Mouse (Mus musculus): Measurements from ENCODE around the gene Efhd1.

Gene Efhd1

DNA sequence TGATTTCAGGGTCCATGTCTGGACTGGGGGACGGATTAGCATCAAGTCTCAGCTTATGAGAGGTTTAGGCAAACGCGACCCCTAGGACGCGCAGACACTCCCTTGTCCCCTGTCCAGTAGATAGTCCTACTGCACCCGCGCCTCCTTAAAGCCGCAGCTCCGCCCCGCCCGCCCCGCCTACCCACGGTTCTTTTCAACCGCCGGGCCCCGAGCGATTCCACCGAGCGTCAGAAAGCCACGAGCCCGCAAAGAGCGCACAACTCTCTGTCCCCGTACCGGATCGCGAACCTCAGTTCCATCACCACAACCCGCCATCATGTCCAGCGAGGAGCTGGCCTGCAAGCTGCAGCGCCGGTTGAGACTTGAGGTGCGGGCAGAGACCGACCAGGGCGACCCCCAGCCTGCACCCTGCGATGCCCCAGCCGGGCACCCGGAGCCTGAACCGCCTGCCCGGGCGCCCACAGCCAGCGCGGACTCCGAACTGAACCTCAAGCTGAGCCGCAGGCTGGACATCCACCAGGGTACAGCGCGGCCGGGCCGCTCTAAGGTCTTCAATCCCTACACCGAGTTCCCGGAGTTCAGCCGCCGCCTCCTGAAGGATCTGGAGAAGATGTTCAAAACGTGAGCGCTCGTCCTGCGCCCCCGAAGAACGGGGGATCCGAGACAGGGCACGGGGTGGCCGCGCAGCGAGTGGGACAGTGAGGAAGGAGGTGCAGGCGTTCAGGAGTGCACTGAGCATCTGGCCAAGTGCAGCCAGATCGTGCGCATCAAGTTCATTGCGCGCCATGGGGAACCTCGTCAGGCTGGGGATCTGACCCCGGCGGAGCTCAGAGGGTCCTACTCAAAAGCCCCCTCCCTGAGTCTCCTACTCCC, at the start of gene Efhd1:
Gene Efhd1 (plus strand): TSS at position 230 of the 873 bp plus-strand sequence.
- no peak for DNase-seq (ENCODE audit: low spot score in 2 of 2)

DNA sequence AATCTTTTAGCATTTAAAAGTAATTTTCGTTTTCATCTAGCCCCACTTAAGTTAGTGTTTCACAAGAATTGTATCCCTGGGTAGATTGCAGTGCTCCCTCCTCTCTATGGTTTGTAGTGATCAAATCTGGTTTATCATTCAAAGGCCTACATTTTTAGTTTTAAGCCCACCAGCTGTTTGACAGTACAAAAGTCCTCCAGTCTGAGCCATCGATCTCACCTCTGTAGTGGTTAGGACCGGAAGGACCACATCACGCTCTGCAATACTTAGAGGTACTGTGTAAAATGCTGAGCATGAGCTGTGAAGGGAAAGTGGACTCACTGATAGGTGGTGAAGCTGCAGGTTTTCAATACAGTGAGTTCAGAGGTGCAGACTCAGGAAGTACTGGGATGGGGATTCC, 49.4 kb upstream of the Efhd1 start:
- DNase-seq (ENCODE audit: low spot score in 2 of 2), result no peak

DNA sequence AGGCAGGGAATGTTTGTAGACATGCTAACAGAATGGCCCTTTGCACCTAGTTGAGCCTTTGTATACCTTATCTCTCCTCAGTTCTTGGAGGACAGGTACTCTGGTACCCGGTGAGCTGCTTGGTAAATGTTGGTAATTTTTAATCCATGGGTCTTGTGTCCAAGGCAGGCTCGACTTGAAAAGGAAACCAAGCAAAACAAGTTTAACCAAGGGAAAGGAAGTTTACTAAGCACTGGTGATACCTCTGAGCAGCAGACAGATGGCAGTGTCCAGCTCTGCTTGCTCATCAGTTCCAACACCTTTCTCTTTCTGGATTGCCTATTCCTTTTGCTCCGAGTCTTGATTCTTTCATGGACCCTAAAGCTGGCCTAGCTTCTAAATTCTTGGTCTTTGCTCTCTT, 46.2 kb upstream of the Efhd1 start:
- peak in 1 of 2 experiments; percentile 14 for DNase-seq (ENCODE audit: low spot score in 2 of 2)

DNA sequence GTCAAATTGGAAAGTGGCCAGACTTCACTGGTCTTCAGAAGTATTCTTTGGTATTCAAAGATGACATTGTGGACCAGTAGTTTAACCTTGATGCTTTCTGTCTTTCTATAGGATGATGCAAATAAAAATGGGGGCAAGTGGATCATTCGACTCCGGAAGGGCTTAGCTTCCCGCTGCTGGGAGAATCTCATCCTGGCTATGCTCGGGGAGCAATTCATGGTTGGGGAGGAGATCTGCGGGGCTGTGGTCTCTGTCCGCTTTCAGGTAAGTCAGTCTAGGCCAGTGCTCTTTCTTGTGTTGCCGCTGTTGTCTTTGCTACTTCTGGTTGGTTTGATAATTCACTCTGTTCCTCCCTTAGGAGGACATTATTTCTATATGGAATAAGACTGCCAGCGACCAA, 38.4 kb upstream of the Efhd1 start:
- no peak for DNase-seq (ENCODE audit: low spot score in 2 of 2)

DNA sequence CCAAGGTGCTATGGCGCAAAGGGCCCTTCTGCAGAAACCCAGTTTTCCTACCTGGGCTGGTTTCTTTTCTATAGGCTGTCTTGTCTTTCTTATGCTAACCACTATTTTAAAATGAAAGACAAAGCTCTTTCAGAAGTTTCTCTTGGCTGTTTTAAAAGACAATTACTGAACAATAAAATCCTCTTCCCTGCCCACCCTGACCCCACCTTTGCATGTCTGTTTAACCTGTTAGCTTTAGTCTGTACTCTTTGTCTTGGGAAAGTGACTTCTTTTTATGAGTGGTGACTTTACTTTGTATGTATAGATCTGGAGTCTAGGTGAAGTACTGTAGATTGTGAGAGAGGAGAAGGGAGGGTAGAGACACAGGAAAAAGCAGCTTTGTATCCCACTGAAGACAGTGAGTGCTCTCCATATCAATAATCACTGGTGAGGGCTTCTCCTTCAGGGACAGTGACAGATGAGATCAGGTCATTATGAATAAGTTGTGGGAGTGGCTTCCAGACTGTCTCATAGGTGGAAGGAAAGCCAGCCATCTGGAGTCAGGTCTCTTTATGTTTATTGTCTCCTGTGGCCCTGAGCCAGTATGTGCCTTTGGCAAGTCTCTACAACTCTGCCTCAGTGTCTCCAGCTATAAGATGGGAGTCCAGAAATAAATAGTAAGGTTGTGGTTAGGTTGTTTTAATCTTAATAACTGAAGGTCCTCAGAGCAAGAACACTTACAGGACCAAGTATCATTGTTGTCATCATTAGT, 37.6 kb upstream of the Efhd1 start:
- DNase-seq (ENCODE audit: low spot score in 2 of 2), result no peak

DNA sequence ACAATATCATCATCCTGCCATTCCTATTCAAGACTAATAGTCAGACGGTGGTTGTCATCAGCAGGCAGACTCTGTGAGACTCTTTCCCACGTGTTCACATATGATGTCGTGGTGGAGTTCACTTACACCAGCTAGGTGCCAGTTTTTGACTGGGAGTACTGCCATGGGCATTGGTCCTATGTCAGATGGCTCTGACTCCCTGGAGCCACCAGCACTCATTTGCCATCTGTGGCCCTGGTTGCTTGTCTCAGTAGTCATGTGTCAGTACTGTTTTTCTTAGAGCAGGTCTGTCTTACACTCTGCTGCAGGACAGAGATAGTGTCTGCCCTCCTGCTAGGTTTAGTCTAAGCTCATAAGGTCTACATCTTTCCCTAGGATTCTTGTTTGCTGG, 37.0 kb upstream of the Efhd1 start:
- DNase-seq (ENCODE audit: low spot score in 2 of 2), result no peak

DNA sequence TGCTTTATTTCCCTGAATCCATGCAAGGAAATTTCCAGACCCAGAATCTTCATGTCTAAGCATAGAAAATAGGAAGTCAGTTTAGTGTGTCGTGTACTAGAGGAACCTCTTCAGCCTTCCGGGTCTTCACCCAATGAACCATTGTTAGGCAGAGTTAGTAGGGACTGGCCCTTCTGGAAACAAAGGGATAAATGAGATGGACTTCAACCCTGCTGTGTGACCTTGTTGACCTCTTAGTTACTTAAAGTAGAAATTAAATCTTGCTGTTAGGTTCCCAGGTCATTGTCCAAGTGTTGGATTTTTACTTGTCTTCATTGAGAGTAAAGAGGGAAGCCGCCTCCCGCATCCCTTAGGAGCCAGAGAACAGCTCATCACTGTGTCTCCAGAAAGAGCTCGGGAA, 33.6 kb upstream of the Efhd1 start:
- no peak for DNase-seq (ENCODE audit: low spot score in 2 of 2)

DNA sequence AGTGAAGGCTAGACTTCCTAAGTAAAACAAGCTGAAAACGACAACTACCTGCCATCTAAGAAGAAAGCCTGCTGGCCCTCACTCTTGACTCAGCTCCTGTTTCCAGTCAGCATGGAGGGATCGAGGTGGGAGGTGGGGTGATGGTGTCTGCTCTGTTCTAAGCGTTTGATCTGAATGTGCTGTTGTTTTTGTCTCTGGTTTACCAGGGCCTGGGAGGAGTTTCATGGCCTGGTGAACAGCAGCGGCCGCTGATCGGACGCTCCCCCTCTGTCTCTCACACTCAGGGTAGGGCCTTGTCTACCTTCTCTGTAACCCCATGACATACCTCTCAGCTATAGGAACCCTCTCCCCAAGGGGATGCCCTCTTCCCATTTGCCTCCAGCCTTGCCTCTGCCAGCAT, 32.0 kb upstream of the Efhd1 start:
- DNase-seq (ENCODE audit: low spot score in 2 of 2), result no peak

DNA sequence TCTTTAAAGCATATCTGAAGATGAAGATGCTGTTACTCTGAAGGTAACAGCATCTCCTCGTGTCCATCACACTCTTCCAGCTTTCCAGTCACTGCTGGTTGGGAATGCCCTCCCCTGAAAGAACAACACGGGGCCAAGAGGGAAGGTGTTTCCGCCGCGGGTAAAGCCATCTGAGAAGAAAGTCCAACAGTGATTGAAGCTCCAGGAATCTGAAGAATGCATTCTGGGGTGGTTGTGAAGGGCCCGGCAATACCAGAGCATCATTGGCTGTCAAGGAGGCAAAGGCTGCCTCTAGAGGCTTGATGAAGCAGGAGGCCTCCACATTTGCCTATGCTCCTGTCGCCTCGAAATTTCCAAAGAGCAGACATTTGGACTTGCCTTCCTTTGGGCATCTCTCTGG, 25.1 kb upstream of the Efhd1 start:
- no peak for DNase-seq (ENCODE audit: low spot score in 2 of 2)

DNA sequence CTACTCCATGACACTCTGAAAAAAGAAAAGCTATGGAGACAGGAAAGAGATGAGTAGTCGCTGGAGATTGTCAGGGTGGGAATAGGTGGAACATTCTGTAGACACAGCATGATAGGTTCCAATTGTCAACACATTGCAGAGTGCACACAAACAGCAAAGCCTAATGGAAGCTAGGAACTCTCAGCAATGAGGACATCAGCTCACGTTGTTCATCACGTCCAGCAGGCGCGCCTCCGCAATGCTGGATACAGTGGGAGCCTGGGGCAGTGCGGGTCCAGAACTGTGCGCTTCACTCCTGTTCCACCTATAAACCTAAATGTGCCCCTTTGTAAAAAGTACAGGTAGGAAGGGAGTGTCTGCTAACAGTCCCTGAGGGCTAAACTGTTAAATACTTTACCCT, 21.1 kb upstream of the Efhd1 start:
- DNase-seq (ENCODE audit: low spot score in 2 of 2), result no peak

DNA sequence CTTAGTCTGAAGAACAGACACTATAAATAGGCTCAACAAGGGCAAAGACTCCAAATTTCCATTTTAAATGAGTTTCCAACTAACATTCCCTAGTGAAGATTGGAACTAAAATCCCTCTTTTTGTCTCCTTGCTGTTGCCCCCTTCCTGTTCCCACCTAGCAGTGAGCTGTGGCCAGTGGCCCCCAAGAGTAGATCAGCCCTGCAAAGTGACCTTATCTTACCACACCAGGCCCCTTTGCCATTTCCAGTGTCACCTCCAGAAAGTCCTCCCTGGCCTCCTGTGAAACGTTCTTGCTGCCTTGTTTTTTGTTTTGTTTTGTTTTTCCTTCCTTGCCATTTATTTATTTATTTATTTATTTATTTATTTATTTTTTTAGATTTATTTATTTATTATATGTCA, 18.7 kb upstream of the Efhd1 start:
- no peak for DNase-seq (ENCODE audit: low spot score in 2 of 2)

DNA sequence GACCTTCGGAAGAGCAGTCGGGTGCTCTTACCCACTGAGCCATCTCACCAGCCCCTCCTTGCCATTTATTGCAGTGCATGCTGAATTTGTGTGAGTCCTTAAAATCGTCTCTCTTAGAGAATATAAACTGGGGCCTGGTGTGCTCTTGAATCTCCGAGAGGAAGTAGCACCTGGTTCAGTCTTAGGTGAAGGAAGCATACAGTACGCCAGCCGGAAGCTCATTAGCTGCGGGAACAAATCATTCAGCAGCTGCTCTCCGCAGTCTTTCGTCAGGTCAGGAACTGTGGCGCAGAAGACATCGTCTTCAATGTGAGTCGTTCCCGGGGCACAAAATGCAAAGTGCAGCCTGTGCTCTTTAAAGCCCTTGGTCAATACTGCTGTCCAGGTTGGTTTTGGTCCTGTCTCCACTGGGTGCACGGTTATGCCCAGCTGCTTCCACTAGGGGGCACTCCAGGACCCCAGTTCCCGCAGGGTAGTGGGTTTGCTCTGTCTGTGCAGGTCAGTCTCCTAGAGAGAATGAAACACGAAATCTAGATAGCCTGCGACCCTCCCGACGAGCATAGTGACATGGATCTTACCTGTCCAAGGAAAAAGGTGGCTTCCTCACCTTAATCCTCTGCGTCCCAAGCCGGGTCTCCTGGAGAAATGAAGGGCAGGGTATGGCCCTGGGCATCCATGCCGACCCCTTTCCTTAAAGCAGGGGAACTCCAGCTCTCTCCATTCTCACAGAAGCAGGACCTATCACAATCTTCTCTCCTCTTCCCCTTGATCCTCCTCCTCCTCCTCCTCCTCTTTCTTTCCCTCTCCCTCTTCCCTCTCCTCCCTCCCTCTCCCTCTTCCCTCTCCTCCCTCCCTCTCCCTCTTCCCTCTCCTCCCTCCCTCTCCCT, 18.0 kb upstream of the Efhd1 start:
- peak; percentile 82 to 86 for DNase-seq (ENCODE audit: low spot score in 2 of 2)

DNA sequence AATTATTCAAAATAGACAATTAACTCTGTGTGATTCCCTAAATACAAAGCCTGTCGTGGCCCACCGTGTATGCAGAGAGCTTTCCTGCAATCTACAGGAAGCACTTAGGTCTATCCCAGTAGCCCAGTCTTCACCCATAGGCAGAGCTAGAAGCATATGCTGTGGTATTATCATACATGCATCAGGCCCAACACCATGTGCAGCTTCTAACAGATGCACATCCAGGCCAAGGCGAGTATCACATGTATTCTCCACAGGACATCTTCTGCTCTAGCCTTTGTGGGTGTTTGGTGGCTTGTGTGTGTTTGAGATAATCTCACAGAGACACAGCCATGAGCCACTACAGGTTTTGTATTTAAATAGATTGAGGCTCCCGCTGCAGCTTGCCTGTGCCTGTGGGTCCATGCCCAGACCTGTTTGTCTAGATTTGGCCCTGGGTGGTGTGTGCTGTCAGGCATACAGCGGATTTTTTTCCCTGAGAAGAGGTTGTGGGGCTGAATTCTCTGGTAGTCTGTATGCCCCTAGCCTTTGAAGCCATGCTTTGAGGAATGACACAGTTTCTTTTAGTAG, 12.0 kb upstream of the Efhd1 start:
- no peak for DNase-seq (ENCODE audit: low spot score in 2 of 2)

DNA sequence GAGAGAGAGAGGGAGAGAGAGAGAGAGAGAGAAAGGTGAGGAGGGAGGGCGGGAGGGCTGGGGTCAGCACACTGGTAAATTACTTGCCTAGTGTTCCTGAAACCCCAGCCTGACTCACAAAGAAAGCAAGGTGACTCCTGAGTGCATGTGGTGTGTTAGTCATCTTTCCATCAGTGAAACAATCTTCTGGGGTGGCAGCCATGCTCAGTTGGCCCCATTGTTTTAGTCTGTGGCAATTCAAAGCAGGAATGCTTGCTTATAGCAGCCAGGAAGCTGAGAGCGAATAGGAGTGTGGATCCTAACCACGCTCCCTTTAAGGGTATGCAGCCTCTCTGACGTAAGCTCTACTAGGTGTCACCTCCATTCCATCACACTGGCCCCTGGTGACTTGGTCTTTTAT, 9.0 kb upstream of the Efhd1 start:
- no peak for DNase-seq (ENCODE audit: low spot score in 2 of 2)

DNA sequence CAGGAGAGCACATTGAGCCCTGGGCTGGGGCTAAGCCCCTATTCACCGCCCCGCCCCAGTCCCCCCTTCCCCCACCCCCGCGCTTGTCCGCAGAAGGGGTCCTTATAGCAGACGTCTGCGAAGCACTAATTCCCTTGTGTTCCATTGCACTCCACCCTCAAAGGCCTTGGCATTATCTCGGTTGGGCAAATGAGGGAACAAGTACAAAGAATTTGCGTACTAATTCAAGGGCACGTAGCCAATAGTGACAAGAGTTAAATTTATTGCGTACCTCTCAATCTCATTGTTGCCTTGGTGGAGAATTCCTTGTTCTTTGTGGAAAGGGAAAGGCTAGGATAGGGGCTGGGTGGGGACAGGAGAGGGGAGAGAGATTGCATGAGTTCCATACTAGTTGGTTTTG, 6.5 kb upstream of the Efhd1 start:
- DNase-seq (ENCODE audit: low spot score in 2 of 2), result no peak

DNA sequence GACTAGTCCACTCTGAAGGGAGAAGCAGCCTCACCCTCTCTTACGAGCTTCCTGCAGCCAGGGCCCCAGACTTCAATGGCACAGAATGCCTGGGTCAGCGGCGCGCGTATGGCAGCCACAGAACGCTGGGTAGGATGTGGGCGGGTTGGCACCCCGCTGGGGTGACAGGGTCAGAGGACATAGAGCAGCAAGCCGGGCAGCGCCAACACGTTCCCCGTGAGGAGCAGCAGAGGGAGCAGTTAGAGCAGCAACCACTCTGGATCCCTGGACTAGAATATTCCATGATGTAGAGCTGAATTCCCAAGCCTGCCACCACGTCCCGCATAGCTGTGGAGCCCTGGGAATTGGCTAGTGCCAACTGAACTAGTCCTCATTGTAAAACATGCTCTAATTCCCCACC, 5.7 kb upstream of the Efhd1 start:
- DNase-seq (ENCODE audit: low spot score in 2 of 2), result no peak

DNA sequence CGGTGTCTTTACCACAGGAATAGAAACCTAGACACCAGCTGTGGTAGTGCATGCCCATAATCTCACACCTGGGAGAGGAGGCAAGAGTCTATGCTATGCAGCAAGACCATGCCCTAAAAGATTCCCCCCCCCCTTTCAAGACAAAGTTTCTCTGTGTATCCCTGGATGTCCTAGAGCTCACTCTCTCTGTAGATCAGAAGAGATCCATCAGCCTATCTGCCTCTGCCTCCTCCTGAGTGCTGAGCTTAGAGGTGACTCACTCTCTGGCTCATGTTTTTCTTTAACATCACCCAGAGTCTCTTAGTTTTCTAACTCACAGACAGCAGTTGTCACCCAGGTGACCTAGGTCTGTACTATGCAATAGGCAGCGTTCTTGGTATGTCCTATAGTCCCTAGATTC, 4.8 kb upstream of the Efhd1 start:
- DNase-seq (ENCODE audit: low spot score in 2 of 2), result no peak

DNA sequence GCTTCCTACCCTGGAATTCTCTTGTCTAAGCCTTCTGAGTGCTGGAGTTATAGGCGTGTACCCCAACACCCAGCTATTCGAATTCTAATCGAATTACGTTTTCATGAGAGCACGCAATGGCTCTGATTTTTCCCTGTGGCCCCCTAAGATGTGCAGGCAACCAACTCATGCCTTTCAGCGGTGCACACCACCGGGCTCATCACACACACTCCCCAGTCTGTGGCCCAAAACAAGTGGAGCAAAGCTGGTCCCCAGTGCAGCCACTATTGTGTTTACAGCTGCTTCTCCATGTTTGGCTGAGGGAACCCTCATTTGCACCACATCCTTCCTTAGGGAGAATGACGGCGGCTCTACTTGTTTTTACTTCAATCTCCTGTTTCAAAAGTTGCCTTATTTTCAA, 906 bp upstream of the Efhd1 start:
- DNase-seq (ENCODE audit: low spot score in 2 of 2), result no peak

DNA sequence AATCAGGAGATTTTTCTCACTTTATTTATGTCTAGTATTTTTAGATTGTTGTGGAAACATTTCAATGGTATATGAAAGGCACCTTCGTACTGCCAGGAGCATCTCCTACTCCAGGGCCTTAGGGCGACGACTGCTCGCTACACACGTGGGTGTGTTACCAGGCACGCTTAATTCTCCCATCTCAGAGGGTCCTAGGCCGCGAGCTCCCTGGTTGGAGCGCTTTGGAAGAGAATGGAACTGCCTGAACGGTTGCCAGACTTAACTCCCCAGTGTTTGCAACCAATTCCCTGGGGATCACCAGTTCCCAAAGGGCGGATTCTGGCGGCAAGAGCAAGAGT, 398 bp upstream of the Efhd1 start:
- DNase-seq (ENCODE audit: low spot score in 2 of 2), result no peak

DNA sequence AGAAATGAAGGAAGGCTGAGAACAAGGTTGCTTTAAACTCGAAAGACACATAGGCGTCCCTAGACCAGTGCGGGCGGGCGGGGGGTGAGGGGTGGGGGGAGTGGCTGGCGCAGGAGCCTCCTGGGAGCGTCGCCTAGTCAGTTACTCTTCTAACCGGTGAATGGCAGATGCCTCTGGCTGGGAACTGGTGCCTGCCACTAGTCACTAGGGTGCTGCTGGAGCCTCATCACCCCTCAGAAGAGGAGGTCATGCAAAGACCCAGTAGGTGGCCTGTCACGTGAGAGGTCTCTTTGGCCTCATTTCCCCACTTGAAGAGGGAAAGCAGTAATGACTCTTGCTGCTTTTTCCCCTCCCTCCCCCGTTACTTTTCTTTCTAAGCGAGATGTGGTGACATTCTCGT, 1.0 kb downstream of the Efhd1 start:
- no peak for DNase-seq (ENCODE audit: low spot score in 2 of 2)

DNA sequence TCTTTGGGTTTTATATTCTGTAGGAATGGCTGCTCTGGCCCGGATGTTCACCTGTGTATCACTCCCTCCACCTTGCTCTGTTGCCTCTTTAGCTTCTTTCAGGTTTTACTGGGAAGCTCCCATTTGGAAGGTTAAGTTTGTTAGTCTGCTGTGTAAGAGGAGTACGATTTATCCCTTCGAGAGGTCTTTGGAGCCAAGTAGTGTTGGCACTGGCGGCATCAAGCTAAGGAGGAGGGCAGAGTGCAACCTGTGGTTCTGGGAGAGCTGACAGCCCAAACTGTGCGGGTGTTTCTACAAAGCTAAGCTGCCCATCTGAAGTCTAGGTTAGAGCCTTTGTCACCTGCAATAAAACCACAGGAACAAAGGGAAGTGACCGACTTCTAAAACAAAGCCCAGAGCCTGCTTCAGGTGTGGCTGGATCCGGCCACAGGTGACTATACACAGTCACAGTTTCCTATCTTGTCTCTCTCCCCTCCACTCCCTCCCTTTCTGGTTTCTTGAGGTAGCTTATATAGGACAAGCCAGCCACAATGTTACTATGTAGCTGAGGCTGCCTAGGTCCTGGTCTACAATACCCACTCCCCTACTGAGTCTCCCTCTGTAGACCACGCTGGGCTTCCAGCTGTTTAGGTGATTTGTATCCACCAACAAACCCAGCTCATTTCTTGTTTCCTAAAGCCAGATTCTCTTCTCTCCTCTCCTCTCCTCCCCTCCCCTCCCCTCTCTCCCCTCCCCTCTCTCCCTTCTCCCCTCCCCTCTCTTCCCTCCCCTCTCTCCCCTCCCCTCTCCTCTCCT, 2.3 kb downstream of the Efhd1 start:
- no peak for DNase-seq (ENCODE audit: low spot score in 2 of 2)
